Mouse (Mus musculus) limb, embryonic 11.5 days (tissue): ENCODE measurements around the gene Nfe2l2. TPM values are rescaled to one million over a fixed set of nuclear protein-coding genes. Genes with fewer than 3 reads are reported as not detected.
A peak's percentile ranks its signal among the peaks of the same experiment; 100 is the strongest.

Experiments used
- ATAC-seq: fragments of 200-750 bp; cut with Nextera tagmentation; 2 replicates; pipeline ENCODE4 v1.8.0; 2017; ENCODE audit warnings: low read depth; ENCODE audit not compliant: insufficient number of reproducible peaks, low FRiP score, low TSS enrichment
- DNase-seq: peaks from one replicate; pipeline ENCODE4 v3.0.0-alpha.2; 2015; ENCODE audit warnings: low spot score
- H3K27ac ChIP-seq: fragments of 300-500 bp; sonication (generic); replicated peaks from 2 replicates; pipeline ENCODE4 v1.5.1; 2014; ENCODE audit warnings: low read depth, mild to moderate bottlenecking, low read length
- H3K27me3 ChIP-seq: fragments of 300-500 bp; sonication (generic); 2 replicates; pipeline ENCODE4 v1.6.1; 2014; ENCODE audit warnings: mild to moderate bottlenecking, low read length, mixed read lengths; ENCODE audit not compliant: control insufficient read depth, insufficient read depth
- H3K36me3 ChIP-seq: fragments of 300-500 bp; sonication (generic); 2 replicates; pipeline ENCODE4 v1.6.1; 2014; ENCODE audit warnings: mild to moderate bottlenecking, low read length, moderate library complexity, mixed read lengths; ENCODE audit not compliant: control insufficient read depth, insufficient read depth
- H3K4me1 ChIP-seq: fragments of 300-500 bp; sonication (generic); 2 replicates; pipeline ENCODE4 v1.6.1; 2014; ENCODE audit warnings: low read length, mixed read lengths; ENCODE audit not compliant: control insufficient read depth, insufficient read depth
- H3K4me2 ChIP-seq: fragments of 300-500 bp; sonication (generic); 2 replicates; pipeline ENCODE4 v1.6.1; 2014; ENCODE audit warnings: low read depth, mild to moderate bottlenecking, moderate library complexity; ENCODE audit not compliant: severe bottlenecking
- H3K4me3 ChIP-seq: fragments of 300-500 bp; sonication (generic); 2 replicates; pipeline ENCODE4 v1.5.1; 2014; ENCODE audit warnings: low read depth, low read length
- H3K9ac ChIP-seq: fragments of 300-500 bp; sonication (generic); 2 replicates; pipeline ENCODE4 v1.6.1; 2014; ENCODE audit warnings: mild to moderate bottlenecking, low read length
- H3K9me3 ChIP-seq: fragments of 300-500 bp; sonication (generic); 2 replicates; pipeline ENCODE4 v1.6.1; 2016; ENCODE audit warnings: low read length; ENCODE audit not compliant: control insufficient read depth
- WGBS: fragments of 180-500 bp; shearing (Covaris S2); extraction: QIAGEN DNeasy Blood & Tissue Kit; methylation state at CpG from one replicate; pipeline ENCODE4 v1.1.7; 2014; 5-methylcytosine and 5-hydroxymethylcytosine counted together
- polyA plus RNA-seq: library from polyadenylated mRNA; unstranded; fragments of >200 nt; fragmentation: Nextera tagmentation; extraction: Ambion mirVana; gene quantifications from 2 replicates; pipeline ENCODE4 v1.2.1, GENCODE M21; 2014

The Nfe2l2 gene
- polyA plus RNA-seq, 1 experiment from 2014 or later: 45.3 TPM

GRCm38 (mm10) chr2:75657907-75658691, 46.3 kb downstream of the Nfe2l2 start:
- H3K27me3 ChIP-seq: no peaks in the 10 kb centered on the region
- H3K9me3 ChIP-seq: no peaks in the 10 kb centered on the region
- H3K27ac ChIP-seq: peak overlapping the region; percentile 98
- H3K9ac ChIP-seq: peak overlapping the region; percentile 100
- ATAC-seq (no peak), DNase-seq (peak; percentile 82)
- H3K4me2 ChIP-seq: peak overlapping the region; percentile 69
- WGBS: 3% methylated on average over 18 of the region's 18 CpGs
- peak overlapping the region; percentile 96 for H3K4me3 ChIP-seq
- peaks cover under 1% of the 10 kb centered on the region; the same call in 1 of the 2 replicates for H3K36me3 ChIP-seq
- peaks cover 14% of the 10 kb centered on the region for H3K4me1 ChIP-seq

- WGBS: 93% methylated on average over 5 of the region's 5 CpGs
These were observed 47.5 kb downstream of the Nfe2l2 start for GRCm38 (mm10) chr2:75656924-75657323.

GRCm38 (mm10) chr2:75654679-75655078, 49.8 kb downstream of the Nfe2l2 start:
- Histone ChIP-seq H3K4me3 (no peak overlapping the region), H3K4me2 (no peak overlapping the region), H3K27ac (no peak overlapping the region), H3K9me3 (no peaks in the 10 kb centered on the region), H3K36me3 (no peaks in the 10 kb centered on the region), H3K4me1 (peaks cover 8% of the 10 kb centered on the region; the same call in 1 of the 2 replicates), H3K9ac (no peak overlapping the region), H3K27me3 (no peaks in the 10 kb centered on the region)
- ATAC-seq (no peak), DNase-seq (no peak)
- WGBS: 92% methylated on average over 1 of the region's 1 CpGs

More at GRCm38 (mm10) chr2:75656924-75657323, 47.5 kb downstream of the Nfe2l2 start:
- H3K27ac ChIP-seq: peak overlapping the region; percentile 98
- H3K36me3 ChIP-seq: no peaks in the 10 kb centered on the region
- no peak for DNase-seq
- H3K4me3 ChIP-seq: no peak overlapping the region
- no peak for ATAC-seq
- 0 out of 2 replicates have a peak overlapping the region, but pooled peaks have one; percentile 34 for H3K9ac ChIP-seq
- H3K27me3 ChIP-seq: no peaks in the 10 kb centered on the region
- H3K4me1 ChIP-seq: peaks cover 14% of the 10 kb centered on the region
- H3K9me3 ChIP-seq: no peaks in the 10 kb centered on the region
- no peak overlapping the region for H3K4me2 ChIP-seq

GRCm38 (mm10) chr2:75653150-75653549, 51.3 kb downstream of the Nfe2l2 start:
- H3K4me2 ChIP-seq: no peak overlapping the region
- H3K9me3 ChIP-seq: no peaks in the 10 kb centered on the region
- H3K4me1 ChIP-seq: peaks cover 8% of the 10 kb centered on the region; the same call in 1 of the 2 replicates
- DNase-seq (no peak), ATAC-seq (no peak)
- H3K36me3 ChIP-seq: no peaks in the 10 kb centered on the region
- H3K27me3 ChIP-seq: no peaks in the 10 kb centered on the region
- no peak overlapping the region for H3K9ac ChIP-seq
- no peak overlapping the region for H3K4me3 ChIP-seq
- H3K27ac ChIP-seq: no peak overlapping the region

GRCm38 (mm10) chr2:75650437-75650836, 54.0 kb downstream of the Nfe2l2 start:
- Histone ChIP-seq H3K27ac (no peak overlapping the region), H3K4me2 (no peak overlapping the region), H3K27me3 (no peaks in the 10 kb centered on the region), H3K4me1 (no peaks in the 10 kb centered on the region), H3K9me3 (no peaks in the 10 kb centered on the region), H3K4me3 (no peak overlapping the region), H3K36me3 (no peaks in the 10 kb centered on the region), H3K9ac (no peak overlapping the region)
- ATAC-seq (no peak), DNase-seq (no peak)
- 82% methylated on average over 1 of the region's 1 CpGs for WGBS

GRCm38 (mm10) chr2:75645251-75645650, 59.2 kb downstream of the Nfe2l2 start:
- H3K4me3 ChIP-seq: no peak overlapping the region
- no peaks in the 10 kb centered on the region for H3K27me3 ChIP-seq
- no peaks in the 10 kb centered on the region for H3K36me3 ChIP-seq
- ATAC-seq (no peak), DNase-seq (peak; percentile 12)
- WGBS: 94% methylated on average over 12 of the region's 12 CpGs
- H3K9ac ChIP-seq: no peak overlapping the region
- H3K4me2 ChIP-seq: no peak overlapping the region
- H3K9me3 ChIP-seq: no peaks in the 10 kb centered on the region
- H3K4me1 ChIP-seq: no peaks in the 10 kb centered on the region
- H3K27ac ChIP-seq: no peak overlapping the region

- H3K4me1 ChIP-seq: no peaks in the 10 kb centered on the region
These were observed 60.5 kb downstream of the Nfe2l2 start for GRCm38 (mm10) chr2:75643950-75644349.

GRCm38 (mm10) chr2:75642795-75643550, 61.5 kb downstream of the Nfe2l2 start:
- no peak overlapping the region for H3K4me2 ChIP-seq
- H3K9ac ChIP-seq: no peak overlapping the region
- no peaks in the 10 kb centered on the region for H3K4me1 ChIP-seq
- 81% methylated on average over 8 of the region's 8 CpGs for WGBS
- H3K27me3 ChIP-seq: no peaks in the 10 kb centered on the region
- ATAC-seq: no peak
- no peaks in the 10 kb centered on the region for H3K36me3 ChIP-seq
- no peak overlapping the region for H3K27ac ChIP-seq
- no peak for DNase-seq
- no peaks in the 10 kb centered on the region for H3K9me3 ChIP-seq
- H3K4me3 ChIP-seq: no peak overlapping the region

More at GRCm38 (mm10) chr2:75643950-75644349, 60.5 kb downstream of the Nfe2l2 start:
- H3K9me3 ChIP-seq: no peaks in the 10 kb centered on the region
- no peaks in the 10 kb centered on the region for H3K27me3 ChIP-seq
- no peaks in the 10 kb centered on the region for H3K36me3 ChIP-seq
- ATAC-seq (no peak), DNase-seq (no peak)
- WGBS: 92% methylated on average over 6 of the region's 6 CpGs
- H3K4me3 ChIP-seq: no peak overlapping the region
- no peak overlapping the region for H3K27ac ChIP-seq
- no peak overlapping the region for H3K4me2 ChIP-seq
- H3K9ac ChIP-seq: no peak overlapping the region
